In genomic region chr5:108461082-108462065, GRCm38 (mm10) we compare ENCODE assay signal across 8 mouse cellular contexts. TPM values are rescaled to one million over a fixed set of nuclear protein-coding genes. Genes with fewer than 3 reads are reported as not detected.
DNase-seq lines count a peak whose midpoint lies in the region; ATAC-seq lines count a peak whose summit lies in the region.

Gene Pcgf3 (plus strand): TSS chr5:108461232.

- H3K9ac ChIP-seq in hindbrain, embryonic 12.5 days = peak within 1 kb of the TSS; percentile 99

- H3K9me3 ChIP-seq in hindbrain, embryonic 12.5 days (replicated peaks) = no peaks in the 10 kb centered on the region

- peak within 1 kb of the TSS; percentile 93 for H3K4me3 ChIP-seq in hindbrain, embryonic 12.5 days

- peaks cover 16% of the 10 kb centered on the region for H3K27me3 ChIP-seq in hindbrain, embryonic 12.5 days

- WGBS in hindbrain, embryonic 12.5 days = under 1% methylated on average over 57 of the region's 62 CpGs

- peak within 1 kb of the TSS; percentile 86 for H3K27ac ChIP-seq in hindbrain, embryonic 12.5 days

- ATAC-seq in hindbrain, embryonic 12.5 days (ENCODE audit: low FRiP score) = peak; percentile 97

- DNase-seq in MN1 (ENCODE audit: low spot score) = peak; percentile 94
- DNase-seq in cerebellum, adult 9-10 months = peak; percentile 99
- DNase-seq in frontal cortex, adult 2 months (ENCODE audit: extremely low spot score in 1 of 2, low spot score in 1 of 2) = peak; percentile 96 to 97
- DNase-seq in layer of hippocampus, postnatal 14 days (ENCODE audit: low spot score in 2 of 2) = peak; percentile 97 to 98
- peak; percentile 98 for DNase-seq in lung, postnatal 14 days
- peak; percentile 86 for DNase-seq in retina, adult 2 months (ENCODE audit: low read depth, low spot score)
- DNase-seq in thymus, postnatal 36 days = peak; percentile 100

- H3K4me1 ChIP-seq in hindbrain, embryonic 12.5 days = peaks cover 38% of the 10 kb centered on the region

- no peaks in the 10 kb centered on the region for H3K36me3 ChIP-seq in hindbrain, embryonic 12.5 days

- H3K4me2 ChIP-seq in hindbrain, embryonic 12.5 days (replicated peaks) = peak within 1 kb of the TSS; percentile 98

RNA-seq across cellular contexts. Expression of gene Pcgf3, which starts in this region (rescaled TPM):
- polyA plus RNA-seq in frontal cortex, adult 2 months (2012; rRNA removed) = 19.0 and 20.3 TPM in 2 replicates
- polyA plus RNA-seq in hindbrain, embryonic 12.5 days (2016; fragmentation: Nextera tagmentation; extraction: Ambion mirVana) = 39.5 and 42.6 TPM in 2 replicates
- 10 to 100 TPM; 57.2 to 60.4 TPM for total RNA-seq in layer of hippocampus, postnatal 14 days (2021)

Comparison
In these comparisons a context has a peak if more than half of its experiments do, and no peak if none do; other contexts are left out.
1. Peak in every context shown above with its lines: DNase-seq, ATAC-seq, H3K4me3 ChIP-seq and H3K27ac ChIP-seq.